Mouse (Mus musculus): Measurements from ENCODE around the gene Foxs1. TPM values are rescaled to one million over a fixed set of nuclear protein-coding genes. Genes with fewer than 3 reads are reported as not detected.

Gene Foxs1
- 3.2 and 4.6 TPM in 2 replicates for polyA plus RNA-seq (2012; ENCODE audit: insufficient read depth, low replicate concordance)

DNA sequence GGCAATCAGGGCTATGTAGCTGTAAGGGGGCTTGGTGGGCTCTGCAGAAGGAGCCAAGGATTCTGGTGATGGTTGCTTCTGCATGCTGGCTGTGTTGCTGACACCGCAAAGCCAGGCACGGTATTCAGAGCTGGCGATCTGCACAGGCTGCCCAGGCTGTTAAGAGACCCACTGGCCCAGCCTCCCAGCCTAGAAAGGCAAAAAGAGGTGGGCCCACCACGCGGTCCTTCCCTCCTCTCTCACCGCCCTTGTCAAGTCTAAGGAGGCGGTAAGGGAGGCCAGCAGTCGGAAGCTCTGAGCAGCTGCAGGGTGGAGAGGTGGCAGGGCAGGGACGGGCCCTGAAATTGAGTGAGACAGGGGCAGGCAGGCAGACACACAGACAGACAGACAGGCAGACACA is at the start of gene Foxs1:
TSS of gene Foxs1 (minus strand) at position 161 of the 400 bp plus-strand sequence.
- peaks cover 80% of the 10 kb centered on the region for H3K4me1 ChIP-seq
- peak within 1 kb of the TSS; percentile 26 for H3K4me3 ChIP-seq (replicated peaks)
- no peak for TF ChIP-seq FLI1 (IDR thresholded peaks at IDR 0.05; ENCODE audit: low read length)
- no peak for TF ChIP-seq GATA1 (IDR thresholded peaks at IDR 0.05; ENCODE audit: borderline replicate concordance, low read length)
- H3K9me3 ChIP-seq = no peaks in the 10 kb centered on the region
- peaks cover 25% of the 10 kb centered on the region for H3K27me3 ChIP-seq (replicated peaks)
- H3K36me3 ChIP-seq (replicated peaks; ENCODE audit: low read length) = no peaks in the 10 kb centered on the region

DNA sequence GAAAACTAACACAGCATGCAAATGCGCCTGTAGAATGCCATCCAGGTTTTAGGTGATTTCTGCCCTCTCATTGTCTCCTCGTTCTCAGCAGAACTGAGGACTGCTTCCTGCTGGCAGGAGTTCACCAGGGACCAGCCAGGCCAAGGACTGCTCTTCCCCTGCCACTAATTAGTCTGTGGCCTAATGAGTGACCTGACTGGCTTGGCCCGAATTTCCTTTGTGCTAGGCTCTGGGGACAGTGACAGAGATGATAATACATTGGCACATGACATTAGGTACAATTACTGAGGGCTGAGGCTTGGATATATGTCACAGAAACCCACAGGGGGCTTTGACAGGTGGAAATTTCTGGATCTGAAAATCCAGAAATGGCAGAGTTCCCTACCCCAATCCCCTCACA is 44.0 kb upstream of the Foxs1 start:
- H3K36me3 ChIP-seq (replicated peaks; ENCODE audit: low read length) = no peaks in the 10 kb centered on the region
- H3K4me1 ChIP-seq = no peaks in the 10 kb centered on the region
- TF ChIP-seq FLI1 (IDR thresholded peaks at IDR 0.05; ENCODE audit: low read length) (no peak), GATA1 (IDR thresholded peaks at IDR 0.05; ENCODE audit: borderline replicate concordance, low read length) (no peak)
- H3K9me3 ChIP-seq = peaks cover 3% of the 10 kb centered on the region
- peaks cover 75% of the 10 kb centered on the region for H3K27me3 ChIP-seq (replicated peaks)
- no peak overlapping the region for H3K4me3 ChIP-seq (replicated peaks)

DNA sequence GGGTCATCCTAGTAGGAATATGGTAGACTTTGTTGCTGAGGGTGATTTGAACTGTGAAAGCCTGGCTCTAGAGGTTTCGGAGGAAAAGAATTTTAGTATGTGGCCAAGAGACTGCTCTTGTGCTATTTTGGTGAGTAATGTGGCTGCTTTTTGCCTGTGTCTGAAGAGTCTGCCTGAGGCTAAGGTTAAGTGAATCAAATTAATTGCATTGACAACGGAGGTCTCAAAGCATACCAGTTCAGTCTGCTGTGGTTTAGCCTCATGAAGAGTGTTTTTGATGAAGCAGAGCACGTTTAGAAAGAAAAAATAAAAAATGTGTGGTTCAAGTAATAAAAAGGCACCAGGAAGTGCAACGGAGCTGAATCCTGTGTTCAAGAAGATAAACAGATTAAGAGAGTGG is 32.5 kb upstream of the Foxs1 start:
- H3K27me3 ChIP-seq (replicated peaks) = peaks cover 40% of the 10 kb centered on the region
- no peak for TF ChIP-seq GATA1 (IDR thresholded peaks at IDR 0.05; ENCODE audit: borderline replicate concordance, low read length)
- no peak for TF ChIP-seq FLI1 (IDR thresholded peaks at IDR 0.05; ENCODE audit: low read length)
- no peaks in the 10 kb centered on the region for H3K36me3 ChIP-seq (replicated peaks; ENCODE audit: low read length)
- H3K9me3 ChIP-seq = peaks cover 20% of the 10 kb centered on the region
- H3K4me1 ChIP-seq = peaks cover 7% of the 10 kb centered on the region
- H3K4me3 ChIP-seq (replicated peaks) = no peak overlapping the region

DNA sequence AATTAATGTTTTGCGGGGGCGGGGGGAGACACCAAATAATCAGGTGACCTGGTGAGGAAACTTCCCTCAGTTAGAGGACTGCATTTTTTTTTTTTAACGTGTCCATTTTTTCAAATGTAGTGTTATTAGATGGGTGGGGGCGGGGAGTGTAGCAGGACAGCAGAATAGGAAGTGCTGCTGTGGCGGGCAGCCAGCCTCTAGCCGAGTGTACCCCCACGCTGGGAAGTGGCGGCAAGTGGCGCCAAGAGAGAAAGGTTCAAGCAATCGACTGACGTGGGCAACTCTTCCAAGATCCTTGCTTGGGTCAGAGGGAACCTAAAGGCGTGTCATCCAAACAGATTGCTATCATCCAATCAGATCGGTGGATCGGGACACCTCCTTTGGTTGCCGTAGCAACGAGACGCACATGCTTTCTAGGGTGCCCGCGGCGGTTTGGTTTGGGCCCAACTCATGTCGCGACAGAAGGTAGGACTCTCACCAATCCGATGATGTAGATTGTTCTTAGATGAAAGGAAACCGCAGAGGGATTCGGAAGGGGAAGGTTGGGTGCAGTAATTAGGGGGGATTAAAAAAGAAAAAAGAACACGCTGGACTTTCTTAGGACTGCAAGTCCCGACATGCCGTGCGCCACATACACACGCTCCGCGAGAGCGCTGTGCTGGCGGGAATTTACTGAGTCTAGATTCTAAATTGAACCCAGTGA is 29.2 kb upstream of the Foxs1 start, which contains the start of gene Ttll9:
TSS of gene Ttll9 (plus strand) at position 395 of the 703 bp plus-strand sequence.
- Histone ChIP-seq H3K9me3 (peaks cover 19% of the 10 kb centered on the region), H3K4me1 (peaks cover 7% of the 10 kb centered on the region), H3K36me3 (replicated peaks; ENCODE audit: low read length) (no peaks in the 10 kb centered on the region), H3K4me3 (replicated peaks) (peak within 1 kb of the TSS; percentile 89), H3K27me3 (replicated peaks) (peaks cover 58% of the 10 kb centered on the region)
- TF ChIP-seq FLI1 (IDR thresholded peaks at IDR 0.05; ENCODE audit: low read length) (no peak), GATA1 (IDR thresholded peaks at IDR 0.05; ENCODE audit: borderline replicate concordance, low read length) (no peak)

DNA sequence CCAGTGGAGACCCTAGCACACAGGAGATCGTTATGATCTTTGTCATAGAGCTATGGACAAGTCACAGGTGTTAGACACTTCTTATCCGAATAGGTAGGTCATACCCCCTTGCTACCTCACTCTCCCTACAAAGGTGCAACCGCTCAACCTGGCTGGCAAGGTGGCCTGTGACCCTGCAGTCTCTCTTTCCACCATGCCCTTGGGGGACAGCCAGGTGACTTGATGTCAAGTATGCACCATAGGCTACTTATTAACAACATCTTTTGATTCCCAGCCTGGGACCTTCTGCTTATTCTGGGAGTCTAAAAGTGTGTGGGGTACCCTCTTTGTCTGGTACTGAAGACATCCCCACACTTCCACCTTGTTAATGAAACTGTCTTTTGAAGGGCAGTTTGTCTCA is 25.1 kb upstream of the Foxs1 start:
- Histone ChIP-seq H3K4me3 (replicated peaks) (no peak overlapping the region), H3K36me3 (replicated peaks; ENCODE audit: low read length) (no peaks in the 10 kb centered on the region), H3K4me1 (peaks cover 7% of the 10 kb centered on the region), H3K27me3 (replicated peaks) (peaks cover 81% of the 10 kb centered on the region), H3K9me3 (no peaks in the 10 kb centered on the region)
- TF ChIP-seq GATA1 (IDR thresholded peaks at IDR 0.05; ENCODE audit: borderline replicate concordance, low read length) (no peak), FLI1 (IDR thresholded peaks at IDR 0.05; ENCODE audit: low read length) (no peak)

DNA sequence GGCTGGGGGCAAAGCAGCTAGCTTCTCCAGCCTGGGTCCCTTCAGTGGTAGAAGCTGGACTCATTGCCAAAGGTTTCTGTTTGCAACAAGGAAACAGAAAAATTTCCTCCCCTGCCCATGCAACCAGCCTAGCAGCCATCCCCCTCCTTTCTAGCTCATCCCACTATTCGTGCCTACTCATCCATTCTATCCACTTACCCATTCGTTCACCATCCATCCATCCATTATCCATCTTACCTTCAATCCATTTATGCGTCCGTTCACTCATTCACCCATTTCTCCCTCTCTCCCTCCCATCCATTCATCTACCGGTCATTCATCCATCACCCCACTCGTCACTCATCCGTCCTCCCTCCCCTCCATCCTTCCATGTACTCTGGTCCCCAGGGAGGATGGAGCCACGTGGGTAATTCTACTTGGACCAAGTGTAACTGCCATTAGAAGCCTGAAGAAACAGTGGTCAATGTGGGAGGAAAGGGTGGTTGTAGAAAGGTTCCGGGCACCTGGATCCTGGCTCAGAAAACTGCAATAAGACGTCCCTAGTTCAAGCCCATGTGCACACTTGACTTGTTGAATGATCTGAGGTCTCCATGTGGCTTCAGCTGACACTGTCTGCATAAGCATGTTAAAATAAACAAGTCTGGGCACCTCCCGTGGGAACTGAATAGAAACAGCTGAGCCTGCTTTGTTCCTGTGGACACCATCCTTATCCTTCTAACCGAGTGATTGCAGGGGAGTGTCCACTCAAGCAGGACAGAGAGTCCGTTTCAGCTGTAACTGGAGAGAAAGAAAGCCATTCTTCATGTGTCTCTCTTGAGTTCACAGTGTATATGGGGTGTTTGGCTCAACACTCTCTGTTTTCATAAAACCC is 19.1 kb upstream of the Foxs1 start:
- TF ChIP-seq GATA1 (IDR thresholded peaks at IDR 0.05; ENCODE audit: borderline replicate concordance, low read length) (no peak), FLI1 (IDR thresholded peaks at IDR 0.05; ENCODE audit: low read length) (no peak)
- peaks cover 91% of the 10 kb centered on the region for H3K27me3 ChIP-seq (replicated peaks)
- H3K4me1 ChIP-seq = peaks cover 24% of the 10 kb centered on the region
- no peaks in the 10 kb centered on the region for H3K36me3 ChIP-seq (replicated peaks; ENCODE audit: low read length)
- H3K4me3 ChIP-seq (replicated peaks) = peak overlapping the region; percentile 88
- H3K9me3 ChIP-seq = no peaks in the 10 kb centered on the region

DNA sequence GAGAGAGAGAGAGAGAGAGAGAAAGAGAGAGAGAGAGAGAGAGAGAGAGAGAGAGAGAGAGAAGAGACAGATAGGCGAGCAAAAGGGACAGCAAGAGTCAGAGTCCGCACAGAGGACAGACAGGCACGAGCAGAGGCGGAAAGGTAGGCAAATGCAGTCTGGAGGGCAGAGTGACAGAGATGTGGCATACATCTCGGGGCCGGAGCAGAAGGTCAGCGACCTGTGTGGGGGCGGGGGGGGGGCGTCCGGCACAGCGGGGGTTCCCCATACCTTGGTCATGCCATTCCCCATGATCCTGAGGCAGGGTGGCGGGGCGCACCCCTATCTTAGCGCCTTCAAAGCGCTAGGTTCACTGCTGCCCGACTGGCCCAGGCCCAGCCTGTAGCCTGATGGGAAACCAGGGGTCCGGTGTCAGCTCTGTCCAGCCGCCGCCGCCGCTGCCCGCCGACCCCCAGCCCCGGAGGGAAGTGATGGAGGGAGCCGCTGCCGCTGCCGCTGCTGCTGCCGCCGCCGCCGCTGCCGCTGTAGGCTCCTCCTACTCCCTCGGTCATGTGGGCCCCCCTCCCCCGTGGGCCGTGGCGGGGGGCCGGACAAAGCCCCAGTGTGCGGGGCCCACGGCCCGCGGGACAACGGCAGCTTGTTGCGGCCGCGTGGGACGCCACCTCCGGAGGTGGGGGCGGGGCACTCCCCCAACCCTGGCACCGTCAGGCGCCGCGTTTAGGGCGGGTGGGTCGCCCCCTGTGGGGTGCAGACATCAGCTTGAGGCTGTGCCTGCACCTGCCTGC is 18.2 kb upstream of the Foxs1 start, which contains the start of gene Dusp15:
TSS of gene Dusp15 (minus strand) at position 634 of the 785 bp plus-strand sequence.
- Histone ChIP-seq H3K36me3 (replicated peaks; ENCODE audit: low read length) (no peaks in the 10 kb centered on the region), H3K9me3 (no peaks in the 10 kb centered on the region), H3K4me1 (peaks cover 24% of the 10 kb centered on the region), H3K4me3 (replicated peaks) (peak within 1 kb of the TSS; percentile 88), H3K27me3 (replicated peaks) (peaks cover 91% of the 10 kb centered on the region)
- TF ChIP-seq FLI1 (IDR thresholded peaks at IDR 0.05; ENCODE audit: low read length) (no peak), GATA1 (IDR thresholded peaks at IDR 0.05; ENCODE audit: borderline replicate concordance, low read length) (no peak)

DNA sequence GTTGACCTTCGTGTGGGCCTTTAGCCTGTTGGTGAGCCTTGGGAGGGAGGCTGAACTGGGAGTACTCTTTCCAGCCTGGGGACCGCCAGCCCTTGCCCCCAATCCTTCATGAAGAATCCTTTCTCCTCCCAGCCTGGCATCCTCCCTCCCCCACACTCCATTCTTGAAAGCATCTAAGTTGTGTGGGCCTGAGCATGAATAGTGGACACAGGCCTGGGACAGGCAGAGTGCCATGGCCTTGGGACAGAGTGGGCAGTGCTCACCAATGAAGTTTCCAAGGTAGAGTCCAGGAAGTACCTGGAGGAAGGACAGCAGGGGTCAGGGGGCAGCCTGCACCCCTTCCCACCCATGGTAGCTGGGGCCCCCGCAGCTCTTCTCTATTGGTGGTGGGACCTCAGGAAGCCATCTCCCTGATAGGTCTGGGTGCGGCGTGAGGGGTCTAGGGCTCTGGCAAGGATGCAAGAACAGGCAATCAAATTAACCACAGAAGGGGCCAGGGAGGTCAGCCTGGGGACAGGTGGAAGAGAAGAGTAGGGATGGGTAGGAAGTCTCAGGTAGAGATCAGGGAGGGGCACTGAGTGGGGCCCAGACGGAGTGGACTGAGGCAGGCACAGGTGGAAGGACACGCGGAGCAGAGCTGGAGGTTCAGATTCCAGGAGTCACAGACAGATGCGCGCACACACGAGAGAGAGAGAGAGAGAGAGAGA is 17.5 kb upstream of the Foxs1 start:
- Histone ChIP-seq H3K27me3 (replicated peaks) (peaks cover 91% of the 10 kb centered on the region), H3K36me3 (replicated peaks; ENCODE audit: low read length) (no peaks in the 10 kb centered on the region), H3K9me3 (no peaks in the 10 kb centered on the region), H3K4me1 (peaks cover 24% of the 10 kb centered on the region), H3K4me3 (replicated peaks) (peak overlapping the region; percentile 46)
- TF ChIP-seq GATA1 (IDR thresholded peaks at IDR 0.05; ENCODE audit: borderline replicate concordance, low read length) (no peak), FLI1 (IDR thresholded peaks at IDR 0.05; ENCODE audit: low read length) (no peak)
